Mouse (Mus musculus) spleen, adult 2 months (tissue): ENCODE measurements around the gene Ficd.

Experiments used
- CTCF ChIP-seq: fragments of 200-500 bp; IDR thresholded peaks from 2 replicates; pipeline ENCODE4 v1.5.1; 2011; ENCODE audit warnings: mild to moderate bottlenecking, inconsistent platforms; ENCODE audit not compliant: insufficient read depth, insufficient read length, insufficient replicate concordance; ENCODE audit errors: extremely low read depth
- POLR2A ChIP-seq: fragments of 200-500 bp; IDR thresholded peaks from 2 replicates; pipeline ENCODE4 v1.6.1; 2011; ENCODE audit warnings: low read depth, low read length, inconsistent platforms

DNA sequence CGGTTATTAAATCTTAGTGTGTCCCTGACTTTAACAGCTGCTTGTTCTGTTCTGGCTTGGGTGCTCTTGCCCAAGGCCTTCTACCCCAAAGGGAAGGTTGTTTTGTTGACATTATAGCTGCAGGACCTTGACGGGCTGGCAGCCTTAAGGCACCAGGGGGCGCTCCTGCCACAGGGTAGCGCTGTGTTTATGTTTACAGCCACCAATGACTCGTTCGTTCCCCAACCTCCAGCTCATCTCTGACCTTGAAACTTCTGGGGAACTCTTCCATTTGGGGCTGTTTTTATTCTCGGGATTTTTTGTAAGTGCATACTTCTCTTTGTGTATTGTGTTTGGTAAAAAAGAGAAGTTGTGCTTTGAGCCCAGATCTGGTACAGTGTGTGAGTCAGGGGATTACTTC is 38.1 kb downstream of the Ficd start:
- peak; percentile 99 for TF ChIP-seq CTCF
- TF ChIP-seq POLR2A = no peak
